Mouse (Mus musculus): ENCODE measurements around the gene Sparc. TPM values are rescaled to one million over a fixed set of nuclear protein-coding genes. Genes with fewer than 3 reads are reported as not detected.

The Sparc gene
- polyA plus RNA-seq, 1 experiment: 4,760 TPM

DNA sequence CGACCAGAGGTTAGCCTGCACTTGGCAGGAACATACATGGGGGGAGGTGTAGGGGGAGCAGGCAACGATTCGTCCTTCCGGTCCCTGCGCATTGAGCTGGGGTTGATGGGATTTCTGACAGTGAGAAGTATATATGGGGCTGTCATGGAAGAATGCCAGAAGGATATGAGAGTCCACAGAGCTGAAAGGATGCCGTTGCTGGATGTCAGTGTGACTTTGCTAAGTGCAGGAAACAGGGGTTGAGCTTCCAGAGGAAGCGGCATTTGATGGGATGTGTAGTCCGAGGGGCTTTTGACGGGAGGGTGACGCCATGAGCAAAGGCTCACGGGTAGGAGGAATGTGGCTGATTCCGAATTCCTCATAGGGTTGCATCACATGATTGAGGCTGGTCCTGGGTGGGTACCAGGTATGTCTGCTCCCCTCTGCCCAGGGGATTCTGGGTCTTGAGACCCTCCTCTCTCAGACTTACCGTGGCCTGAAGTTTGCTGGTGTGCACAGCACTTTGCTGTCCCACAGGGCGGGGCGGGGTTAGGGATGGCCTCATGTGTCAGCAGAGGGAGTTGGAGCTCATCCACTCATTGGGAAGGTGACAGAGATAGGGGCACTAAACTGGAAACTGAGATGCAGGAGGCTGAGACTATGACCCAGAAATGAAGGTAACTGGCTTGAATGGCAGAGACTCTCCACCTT lies 64.7 kb downstream of the Sparc start:
- TF ChIP-seq CTCF (IDR thresholded peaks at IDR 0.05; ENCODE audit: borderline replicate concordance, insufficient read depth, low read length) (no peak), POLR2A (IDR thresholded peaks at IDR 0.05; ENCODE audit: low read depth, low read length) (no peak)
- Histone ChIP-seq H3K27ac (ENCODE audit: insufficient read depth, low read length) (no peak overlapping the region), H3K4me3 (ENCODE audit: insufficient read depth, low read length) (no peak overlapping the region), H3K4me1 (ENCODE audit: control insufficient read depth, insufficient read depth, low read length) (peaks cover 1% of the 10 kb centered on the region; the same call in 1 of the 2 replicates)

DNA sequence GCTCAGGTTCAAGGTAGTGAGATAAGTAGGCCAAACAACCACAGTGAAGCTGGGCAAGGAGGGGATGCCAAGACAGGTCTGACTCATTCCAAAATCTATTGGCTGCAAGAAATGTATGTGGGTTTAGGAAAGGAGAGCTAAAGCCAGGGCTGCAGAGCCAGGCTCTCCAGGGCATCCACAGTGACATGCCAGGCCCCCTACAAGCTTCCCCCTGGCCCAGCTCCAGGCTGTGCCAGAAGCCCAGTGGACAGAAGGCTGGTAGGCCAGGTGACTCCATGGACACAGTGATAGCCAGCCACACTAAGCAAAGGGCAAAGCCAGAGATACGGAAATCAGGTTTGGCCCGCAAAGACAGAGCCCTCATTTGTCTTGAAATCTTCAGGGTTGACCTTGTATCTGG lies 66.1 kb downstream of the Sparc start:
- TF ChIP-seq CTCF (IDR thresholded peaks at IDR 0.05; ENCODE audit: borderline replicate concordance, insufficient read depth, low read length) (no peak), POLR2A (IDR thresholded peaks at IDR 0.05; ENCODE audit: low read depth, low read length) (no peak)
- H3K4me3 ChIP-seq (ENCODE audit: insufficient read depth, low read length): no peak overlapping the region
- no peak overlapping the region for H3K27ac ChIP-seq (ENCODE audit: insufficient read depth, low read length)
- peaks cover 1% of the 10 kb centered on the region; the same call in 1 of the 2 replicates for H3K4me1 ChIP-seq (ENCODE audit: control insufficient read depth, insufficient read depth, low read length)

Other genes starting within 250 kb of the Sparc start
- not detected in 2 replicates for gene Slc36a2, start 238.1 kb downstream of the Sparc start, polyA plus RNA-seq (2011; ENCODE audit: insufficient read length, low read depth, missing spikeins)
- gene Slc36a1, start 218.8 kb downstream of the Sparc start, polyA plus RNA-seq (2011; ENCODE audit: insufficient read length, low read depth, missing spikeins): 15.4 and 15.7 TPM in 2 replicates
- not detected in 2 replicates for gene Fat2, start 86.6 kb downstream of the Sparc start, polyA plus RNA-seq (2011; ENCODE audit: insufficient read length, low read depth, missing spikeins)
- gene Atox1, start 38.1 kb upstream of the Sparc start, polyA plus RNA-seq (2011; ENCODE audit: insufficient read length, low read depth, missing spikeins): 114 and 118 TPM in 2 replicates
- 77.7 and 79.1 TPM in 2 replicates for gene G3bp1, start 46.5 kb upstream of the Sparc start, polyA plus RNA-seq (2011; ENCODE audit: insufficient read length, low read depth, missing spikeins)
- not detected in 2 replicates for gene Glra1, start 185.0 kb upstream of the Sparc start, polyA plus RNA-seq (2011; ENCODE audit: insufficient read length, low read depth, missing spikeins)

Data from embryonic fibroblast, embryonic 13.5 days (primary cell).